Mouse (Mus musculus) cerebellum, postnatal 36 days (tissue): ENCODE measurements at regions not wholly inside any gene's neighbourhood (a gene's known extent, or its start where the extent isn't known, plus 50 kb on each side); places are given as distances from the start of the nearest gene placed in this dataset.
"Not testable (repeated sequence)": the region's sequence is repeated elsewhere in the genome, so short reads cannot be mapped to it uniquely, and the experiment has no call there.

Experiments used
- DNase-seq, 2 experiments: peaks; one replicate each; pipeline ENCODE4 v3.0.0; 2021 to 2022; ENCODE audit warnings: mixed read lengths in 2 of 2

DNA sequence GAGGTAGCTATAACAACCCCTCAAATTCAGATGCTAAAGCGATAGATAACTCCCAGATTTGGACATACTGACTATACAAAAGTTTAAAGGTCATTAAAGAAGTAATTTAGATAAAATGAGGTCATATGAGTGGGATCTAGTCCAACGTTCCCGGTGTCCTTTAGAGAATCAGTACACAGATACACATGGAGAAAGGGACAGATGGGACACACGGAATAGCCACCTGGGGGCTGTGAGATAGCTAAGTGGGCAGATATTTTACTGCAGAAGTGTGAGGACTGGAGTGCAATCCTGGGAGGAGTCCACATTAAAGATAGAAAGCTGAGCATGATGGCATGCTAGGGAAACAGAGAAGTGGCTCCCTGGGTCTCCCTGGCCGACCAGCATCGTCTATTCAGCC is 164.1 kb upstream of the Castor2 start:
- peak; percentile 42 to 62 for DNase-seq

DNA sequence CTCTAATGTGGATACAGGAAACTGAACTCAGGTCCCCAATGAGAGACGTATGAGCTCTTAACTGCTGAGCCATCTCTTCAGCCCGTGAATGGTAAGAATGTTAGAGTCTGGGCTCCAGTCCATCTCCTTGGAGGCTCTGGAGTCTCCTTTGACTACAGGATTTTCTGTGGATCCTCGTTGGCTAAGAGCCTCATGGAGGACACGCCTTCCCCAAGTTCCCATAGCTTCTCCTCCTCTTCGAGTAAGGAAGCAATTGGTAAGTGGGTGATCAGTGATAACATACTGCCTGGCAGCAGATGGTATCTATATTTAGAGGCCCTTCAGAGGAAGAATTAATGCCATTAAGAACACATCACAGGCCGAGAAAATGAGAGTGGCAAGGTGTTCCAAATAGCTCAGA is 164.5 kb upstream of the Castor2 start:
- DNase-seq: peak; percentile 28 to 59

DNA sequence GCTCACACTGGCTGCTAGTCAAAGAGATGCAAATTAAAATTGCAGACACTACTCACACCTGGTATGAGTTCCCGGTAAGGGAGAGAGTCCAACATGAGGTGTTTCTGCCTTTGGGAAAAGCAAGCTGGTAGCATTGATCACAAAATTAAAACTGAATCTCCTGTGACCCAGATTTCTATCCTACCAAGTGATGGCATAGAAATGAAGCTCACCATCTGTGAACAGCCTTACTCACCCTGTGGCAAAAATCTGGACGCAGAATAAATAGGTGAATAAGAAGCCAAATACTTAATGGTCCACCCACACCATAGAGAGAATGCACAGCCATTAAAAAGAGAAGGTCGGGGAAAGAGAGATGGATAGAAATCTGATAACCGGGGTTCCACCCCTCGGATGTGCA is 169.4 kb upstream of the Castor2 start:
- peak; percentile 15 to 52 for DNase-seq

DNA sequence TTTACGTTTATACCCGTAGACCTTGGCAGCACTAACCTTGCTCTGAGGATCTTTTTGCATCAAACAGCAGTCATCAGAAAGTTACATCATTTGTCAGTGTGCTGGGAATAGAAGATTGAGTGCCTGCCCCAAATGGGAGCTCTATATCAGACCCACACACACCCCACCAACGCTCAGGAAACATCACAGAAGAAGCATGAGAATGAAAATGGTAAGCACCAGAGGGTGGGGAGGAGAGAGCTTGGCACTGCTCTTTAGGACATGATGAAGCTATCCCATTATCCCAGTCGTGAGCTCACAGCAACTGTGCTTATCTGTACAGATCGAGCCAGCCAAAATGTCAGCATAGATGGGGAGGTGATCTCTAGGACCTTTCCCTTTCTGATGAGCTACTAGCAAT is 172.5 kb upstream of the Castor2 start:
- DNase-seq: no peak

DNA sequence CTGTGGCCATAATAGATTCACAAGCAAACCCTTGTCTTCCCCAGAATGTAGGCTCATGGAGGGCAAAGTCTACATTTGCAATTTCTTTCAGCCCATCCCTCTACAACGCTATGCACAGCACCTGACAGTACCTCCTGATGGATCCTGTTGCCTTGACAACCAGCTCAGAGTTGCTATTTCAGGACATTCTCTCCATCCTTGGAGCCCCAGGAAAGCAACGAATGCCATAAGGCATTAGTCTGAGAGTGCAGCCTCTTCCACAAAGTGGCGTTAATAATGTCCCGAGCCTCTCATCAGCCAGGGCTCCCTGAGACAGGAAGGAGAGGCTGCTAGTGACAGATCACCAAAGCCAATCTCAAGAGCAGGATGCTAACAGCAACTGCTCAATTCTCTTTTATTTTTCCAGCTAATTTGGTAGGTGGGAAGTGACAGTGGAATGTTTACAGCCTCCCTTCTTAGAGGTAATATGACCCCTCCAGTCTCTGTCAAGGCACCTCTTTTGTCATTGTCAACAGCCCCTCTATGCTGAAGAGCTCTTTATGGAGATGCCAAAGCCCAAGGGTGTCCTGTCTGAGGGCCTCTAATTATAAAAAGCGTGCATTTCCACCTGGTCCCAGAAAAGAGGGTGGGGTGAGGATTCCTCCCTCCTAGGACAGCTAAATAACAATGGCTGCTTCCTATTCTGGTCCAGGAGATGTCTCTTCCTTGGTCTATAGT is 174.2 kb upstream of the Castor2 start:
- DNase-seq: peak; percentile 49 to 66

DNA sequence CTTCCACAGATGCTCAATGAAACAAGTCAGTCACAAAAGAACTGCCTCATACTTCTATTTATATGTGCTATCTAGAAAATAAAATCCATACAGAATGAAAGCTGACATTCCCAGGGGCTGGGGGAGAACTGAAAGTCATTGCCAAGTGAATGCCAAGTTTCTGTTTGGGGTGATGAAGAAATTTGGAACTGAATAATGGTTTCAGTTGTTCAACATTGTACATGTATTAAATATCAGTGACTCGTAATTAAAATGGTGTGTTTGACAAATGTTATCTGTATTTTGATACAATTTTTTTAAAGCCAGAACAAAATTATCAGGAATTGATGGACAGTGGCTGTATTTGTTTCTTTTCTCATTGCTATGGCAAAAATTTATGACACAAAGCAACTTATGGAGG is 177.3 kb upstream of the Castor2 start:
- no peak for DNase-seq

DNA sequence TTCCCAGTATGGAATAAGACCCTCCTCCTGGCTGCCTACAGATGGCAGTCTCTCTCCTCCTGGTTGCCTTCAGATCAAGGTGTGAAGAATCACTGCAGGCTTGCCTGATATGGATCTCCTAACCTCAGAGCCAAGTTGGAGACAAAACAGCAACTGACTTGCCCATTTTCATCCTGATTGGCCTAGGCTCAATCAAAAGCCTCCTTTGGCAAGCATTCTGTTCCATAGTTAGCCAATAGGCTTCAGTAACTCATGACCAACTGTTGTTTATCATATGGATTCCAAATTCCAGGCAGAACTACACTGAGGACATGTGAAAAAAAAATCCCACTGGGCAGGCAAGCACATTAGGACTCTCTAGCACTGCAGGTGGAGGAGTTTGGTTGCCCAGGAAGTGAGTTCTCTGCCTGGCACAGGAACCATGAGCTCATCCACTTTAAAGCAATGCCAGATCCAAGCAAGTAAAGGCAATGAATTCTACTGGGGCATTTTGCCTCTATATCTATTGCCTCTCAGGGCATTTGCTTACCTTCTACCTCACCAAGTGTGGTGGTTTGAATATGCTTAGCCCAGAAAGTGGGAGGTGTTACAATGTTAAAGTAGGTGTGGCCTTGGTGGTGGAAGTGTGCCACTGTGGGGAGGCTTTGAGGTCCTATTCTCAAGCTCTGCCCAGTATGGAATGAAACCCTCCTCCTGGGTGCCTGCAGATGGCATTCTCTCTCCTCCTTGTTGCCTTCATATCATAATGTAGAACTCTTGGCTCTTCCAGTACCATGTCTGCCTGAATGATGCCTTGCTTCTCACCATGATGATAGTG is 183.6 kb upstream of the Castor2 start:
- peak; percentile 49 to 63 for DNase-seq

DNA sequence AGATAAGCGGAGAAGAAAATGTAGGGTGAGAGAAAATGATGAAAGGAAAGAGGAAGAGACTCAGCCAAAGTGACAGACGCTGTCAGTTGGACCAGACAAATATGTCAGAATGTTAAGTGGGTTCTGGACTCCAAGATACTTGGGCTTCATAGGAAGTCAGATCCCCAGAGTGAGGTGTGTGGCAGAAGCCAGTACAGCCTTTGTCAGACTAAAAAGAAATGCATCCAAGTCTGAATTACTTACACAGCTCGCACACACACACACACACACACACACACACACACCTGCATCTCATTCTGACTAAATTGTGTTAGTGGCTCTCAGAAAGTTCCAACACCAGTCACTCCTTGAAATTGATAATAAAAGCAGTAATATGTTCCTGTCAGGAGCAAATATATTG is 192.1 kb upstream of the Castor2 start:
- DNase-seq: no peak

DNA sequence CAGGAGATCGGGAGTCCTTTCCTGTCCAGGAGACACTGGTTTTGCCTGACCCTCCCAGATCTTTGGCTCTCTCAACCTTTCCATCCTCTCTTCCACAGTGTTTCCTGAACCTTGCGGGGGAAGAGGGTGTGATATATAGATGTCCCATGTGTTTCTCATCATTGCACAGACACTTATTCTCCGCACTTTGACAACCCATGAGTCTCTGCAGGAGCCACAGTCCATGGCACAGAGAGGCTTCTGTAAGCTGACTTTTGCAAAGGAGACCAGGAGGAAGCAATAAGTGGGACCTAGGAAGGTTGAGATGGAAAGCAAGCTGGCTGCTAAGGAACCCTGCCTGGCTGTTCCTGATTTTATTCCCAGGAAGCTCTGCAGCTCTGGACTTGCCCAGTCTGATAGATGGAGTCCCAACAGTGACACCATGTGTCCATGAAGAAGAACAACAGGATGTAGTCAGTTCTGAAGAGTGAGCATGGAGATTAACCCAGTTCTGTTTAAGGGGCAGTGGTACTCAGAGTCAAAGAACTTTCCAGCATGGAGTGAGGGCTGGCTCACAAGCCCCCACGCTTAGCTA is 201.4 kb upstream of the Castor2 start:
- DNase-seq: peak; percentile 34 to 50

DNA sequence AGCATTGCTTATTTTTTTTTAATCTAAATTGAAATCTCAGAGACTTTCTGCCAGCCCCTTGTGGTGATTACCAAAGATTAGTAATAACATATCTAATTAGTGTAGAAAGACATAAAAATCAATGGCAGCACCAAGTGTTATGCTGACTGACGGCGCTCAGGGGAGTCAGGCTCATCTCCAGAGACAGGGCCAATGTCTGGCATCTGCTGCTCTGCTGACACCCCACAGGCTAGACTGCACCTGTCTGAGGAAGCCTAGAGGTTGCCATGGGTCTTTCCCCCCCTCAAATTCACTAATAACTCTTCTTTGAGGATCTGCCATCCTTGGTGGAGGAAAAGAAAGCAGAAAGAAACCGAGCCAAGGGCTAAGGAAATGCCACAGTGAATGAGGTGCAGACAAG is 208.8 kb upstream of the Castor2 start:
- no peak for DNase-seq

DNA sequence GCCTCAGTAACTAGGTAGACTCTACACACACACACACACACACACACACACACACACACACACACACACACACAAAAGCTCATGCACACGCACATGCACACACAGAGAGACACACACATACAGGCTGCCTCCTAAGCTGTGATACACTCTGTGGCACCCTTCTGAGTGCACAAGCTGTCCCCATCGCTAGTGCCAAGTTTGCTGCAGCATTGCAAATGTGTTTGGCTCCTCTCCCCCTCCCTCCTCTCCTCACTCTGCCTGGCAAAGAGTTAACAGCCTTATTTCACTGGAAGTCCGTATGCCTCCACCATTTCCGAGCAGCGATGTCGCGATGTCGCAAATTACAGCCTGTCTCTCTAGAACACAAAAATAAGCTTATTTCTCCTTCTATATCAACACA is 209.7 kb upstream of the Castor2 start:
- peak; percentile 89 to 91 for DNase-seq

DNA sequence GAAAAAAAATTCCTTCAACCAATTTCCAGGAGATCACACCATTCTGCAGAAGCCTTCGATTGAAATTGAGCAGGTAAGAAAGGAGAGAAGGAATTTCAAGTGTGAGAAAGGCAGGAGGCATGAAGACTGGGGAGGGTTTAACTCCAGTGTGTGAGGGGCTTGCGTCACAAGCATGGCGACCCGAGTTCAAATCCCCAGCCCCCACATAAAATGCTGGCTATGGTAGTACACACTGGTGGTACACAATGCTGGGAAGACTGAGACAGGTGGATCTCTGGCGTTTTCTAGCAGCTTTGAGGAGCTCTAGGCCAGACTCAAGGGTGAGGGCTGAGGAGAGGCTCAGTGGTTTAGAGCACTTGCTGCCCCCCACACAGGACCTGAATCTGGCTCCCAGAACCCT is 214.0 kb upstream of the Castor2 start:
- no peak for DNase-seq

DNA sequence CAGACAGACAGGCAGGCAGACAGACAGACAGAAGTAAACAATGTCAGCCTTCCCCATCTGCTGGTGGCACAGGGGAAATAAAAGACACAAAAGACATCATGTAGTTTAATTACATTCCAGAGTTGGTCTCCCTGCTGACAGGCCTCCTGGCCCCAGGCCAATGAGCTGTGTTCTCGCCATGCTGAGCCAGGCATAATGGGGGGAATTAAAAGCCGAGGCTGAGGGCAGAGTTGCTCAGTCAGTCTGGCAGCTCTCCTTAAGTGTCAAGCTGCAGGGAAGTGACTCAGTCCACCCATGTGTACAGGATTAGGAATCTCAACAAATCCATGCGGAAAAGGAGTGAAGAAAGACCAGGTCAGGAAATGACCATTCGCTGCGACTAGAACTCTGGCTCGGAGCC is 214.5 kb upstream of the Castor2 start:
- peak; percentile 74 to 77 for DNase-seq

DNA sequence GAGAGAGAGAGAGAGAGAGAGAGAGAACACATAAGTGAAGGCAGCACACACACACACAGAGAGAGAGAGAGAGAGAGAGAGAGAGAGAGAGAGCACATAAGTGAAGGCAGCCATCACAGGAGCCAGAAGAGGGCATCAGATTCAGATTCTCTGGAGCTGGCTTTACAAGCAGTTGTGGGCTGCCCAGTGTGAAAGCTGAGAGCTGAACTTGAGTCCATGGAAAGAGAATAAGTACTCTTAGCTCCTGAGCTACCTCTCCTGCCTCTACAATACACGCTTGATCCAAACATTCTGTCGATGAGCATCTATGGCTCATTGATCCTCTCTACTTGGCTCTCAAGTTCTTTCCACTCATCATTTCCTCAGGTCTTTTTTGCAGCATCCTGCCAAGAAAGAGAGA is 214.9 kb upstream of the Castor2 start:
- no peak for DNase-seq

DNA sequence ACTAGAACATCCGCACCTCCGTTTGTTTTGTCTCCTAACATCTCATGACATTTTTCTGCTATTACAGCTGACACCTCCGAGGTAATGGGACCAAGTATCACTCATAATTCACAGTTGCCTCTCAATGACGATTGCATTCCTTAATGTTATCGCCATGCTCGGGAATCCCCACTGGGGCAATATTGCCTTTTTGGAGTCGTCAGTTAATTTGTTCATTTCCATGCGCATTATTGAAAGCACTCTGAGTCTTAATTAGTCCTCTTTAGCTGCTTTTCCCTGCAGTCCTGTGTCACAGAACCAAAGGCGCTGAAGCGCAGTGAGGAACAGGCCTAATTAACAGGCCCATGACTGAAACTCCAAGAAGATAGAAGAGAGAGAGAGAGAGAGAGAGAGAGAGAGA is 255.0 kb upstream of the Castor2 start:
- no peak for DNase-seq

DNA sequence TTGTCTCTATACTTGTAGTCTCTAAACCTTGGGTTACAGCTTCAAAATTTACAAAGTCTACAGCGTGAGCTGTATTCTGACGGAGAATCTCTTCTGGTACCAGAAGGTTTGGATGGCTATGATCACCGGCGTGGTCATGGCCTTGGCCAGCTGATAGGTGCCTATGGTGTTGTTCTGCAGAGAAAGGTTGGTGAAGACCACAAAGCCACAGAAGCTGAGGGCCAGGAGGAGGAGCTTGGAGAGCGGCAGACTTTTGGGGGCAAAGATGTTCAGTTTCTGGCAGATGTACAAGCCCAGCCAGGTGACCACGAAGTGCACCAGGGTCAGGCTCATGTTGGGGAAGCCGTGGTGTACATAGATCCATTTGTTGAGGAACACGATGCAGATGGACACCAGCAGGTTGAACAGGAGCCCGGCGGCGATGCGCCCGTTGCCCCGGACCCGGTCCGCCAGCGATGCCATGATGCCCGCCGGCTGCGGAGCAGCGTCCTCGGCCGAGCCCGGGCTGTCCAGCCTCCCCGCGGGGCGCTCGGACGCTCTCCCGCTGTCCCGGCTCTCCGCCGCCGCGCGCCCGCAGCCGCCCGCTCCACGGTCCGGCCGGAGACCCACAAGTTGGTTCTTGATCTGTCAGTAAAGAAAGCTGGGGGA is 257.3 kb upstream of the Castor2 start:
- not testable (repeated sequence) for DNase-seq

DNA sequence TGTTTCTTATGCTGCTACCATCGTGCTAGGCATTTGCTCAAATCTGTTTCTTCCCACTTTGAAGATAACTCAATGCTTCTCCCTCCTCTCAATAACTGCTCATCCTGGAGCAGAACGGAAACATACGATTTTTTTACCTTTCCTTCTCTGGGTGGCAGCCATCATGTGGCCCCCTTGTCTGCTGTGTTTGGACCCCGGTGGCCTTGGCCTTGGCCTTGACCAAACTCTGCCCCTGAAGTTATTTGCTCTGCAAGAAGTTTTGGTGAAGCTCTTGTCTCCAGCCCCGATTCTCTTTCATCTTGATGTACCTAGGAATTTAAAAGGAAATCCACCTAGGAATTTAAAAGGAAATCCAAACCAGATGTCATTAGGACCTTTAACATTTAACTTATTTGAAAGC is 261.2 kb upstream of the Castor2 start:
- DNase-seq: no peak

DNA sequence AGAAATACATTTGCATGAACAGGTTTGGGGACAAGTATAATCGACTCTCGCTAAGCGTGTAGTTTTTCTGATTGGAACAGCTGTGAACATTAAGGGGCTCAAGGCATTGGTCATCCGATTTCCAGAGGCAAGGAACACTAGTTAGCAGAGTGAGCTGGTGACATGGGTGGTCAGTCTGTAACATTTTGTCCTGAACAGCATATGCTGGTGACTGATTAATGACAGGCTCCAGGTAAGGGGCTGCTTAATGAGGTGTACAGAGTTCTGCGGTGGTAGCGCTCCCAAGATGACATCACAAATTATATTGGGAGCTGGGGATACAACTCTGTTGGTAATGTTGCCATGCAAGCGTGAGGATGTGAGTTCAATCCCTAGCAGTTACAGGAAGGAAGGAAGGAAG is 266.3 kb upstream of the Castor2 start:
- DNase-seq: no peak

DNA sequence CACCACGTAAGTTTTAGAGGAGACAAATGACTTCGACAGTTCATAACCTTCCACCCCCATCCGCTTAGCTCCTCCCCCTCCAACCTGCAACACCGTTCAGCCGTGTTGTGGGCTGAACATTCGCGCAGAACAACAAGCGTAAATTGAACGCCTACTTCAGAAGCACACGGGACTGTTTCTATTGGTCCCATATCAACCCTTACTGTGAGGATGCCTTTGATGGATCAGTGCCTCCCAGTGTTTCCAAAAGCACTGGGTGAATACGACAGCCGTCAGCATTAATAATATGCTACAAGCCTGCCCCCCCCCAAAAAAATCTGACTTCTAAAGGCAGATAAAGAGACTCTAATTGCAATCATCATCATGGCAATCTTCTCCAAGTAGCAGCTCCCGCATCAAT is 271.3 kb upstream of the Castor2 start:
- no peak for DNase-seq

DNA sequence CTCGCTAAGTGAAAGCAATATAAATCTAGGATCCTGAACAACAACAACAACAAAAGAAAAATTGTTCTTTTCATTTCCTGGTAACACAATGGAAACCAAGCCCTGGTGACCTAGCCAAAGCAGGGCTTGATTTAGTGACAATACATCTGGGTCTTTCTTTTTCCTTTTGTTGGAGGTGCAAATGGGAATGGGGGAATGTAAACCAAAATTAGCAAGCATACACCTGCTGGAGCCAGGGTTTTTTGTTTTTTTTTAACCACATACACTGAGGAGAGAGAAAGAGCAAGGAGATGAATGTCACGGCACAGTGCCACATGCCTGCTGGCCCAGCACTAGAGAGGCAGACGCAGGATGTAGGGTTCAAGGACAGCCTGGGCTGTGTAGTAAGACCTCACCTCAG is 275.6 kb upstream of the Castor2 start:
- DNase-seq: no peak

DNA sequence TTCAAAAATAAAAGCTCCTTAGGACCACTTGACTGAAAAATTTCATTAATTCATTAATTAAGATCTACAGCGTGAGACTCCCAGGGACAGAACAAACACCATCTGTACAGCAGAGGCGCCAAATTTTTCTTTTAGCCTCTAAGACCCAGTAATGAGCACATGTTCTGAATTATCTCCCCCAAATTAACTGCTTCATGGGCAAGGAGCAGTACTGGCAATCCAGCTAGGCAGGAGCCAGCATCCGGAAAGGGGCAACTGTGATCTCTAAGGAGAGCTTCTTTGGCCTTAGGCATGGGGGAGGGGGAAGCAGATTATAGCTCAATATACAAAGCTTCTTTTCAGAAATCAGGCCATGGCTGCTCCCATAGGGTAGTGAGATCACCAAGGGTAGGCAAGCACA is 278.2 kb upstream of the Castor2 start:
- DNase-seq: no peak

DNA sequence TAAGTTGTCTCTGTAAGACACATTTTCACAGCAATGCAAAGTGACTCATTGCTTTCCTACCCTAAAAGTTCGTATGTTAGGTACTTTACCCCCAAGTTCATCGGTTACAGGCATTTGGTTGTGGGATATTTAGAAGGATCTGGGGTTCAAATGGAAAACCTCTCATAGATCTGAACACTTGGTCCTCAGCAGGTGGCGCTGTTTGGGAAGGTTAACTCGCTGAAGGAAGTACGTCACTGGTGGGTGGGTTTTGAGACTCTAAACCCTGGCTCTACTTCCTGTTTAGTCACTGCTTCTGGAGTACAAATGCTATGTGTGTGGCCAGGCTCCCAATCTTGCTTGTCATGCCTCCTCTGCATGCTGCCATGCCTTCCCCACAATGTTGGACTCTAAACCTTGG is 284.0 kb upstream of the Castor2 start:
- DNase-seq: no peak

DNA sequence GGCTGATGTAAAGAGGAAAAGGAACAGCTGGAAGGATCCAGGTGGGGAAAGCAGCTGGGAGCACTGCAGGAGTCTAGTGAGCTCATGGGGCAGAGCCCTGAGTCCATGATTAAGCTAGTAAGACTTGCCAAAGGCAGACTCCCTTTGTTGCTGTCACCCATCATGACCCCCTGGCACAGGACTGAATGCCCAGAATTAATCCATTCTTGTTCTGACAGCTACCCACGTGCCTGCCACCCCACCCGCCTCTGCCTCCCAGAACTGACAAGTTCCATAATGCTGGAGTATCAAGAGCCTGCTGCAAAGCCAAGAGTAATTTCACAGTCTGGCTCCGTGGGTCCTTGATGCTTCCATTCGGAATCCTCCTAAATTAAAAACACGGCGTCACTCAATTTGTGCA is 285.1 kb upstream of the Castor2 start:
- DNase-seq: no peak

DNA sequence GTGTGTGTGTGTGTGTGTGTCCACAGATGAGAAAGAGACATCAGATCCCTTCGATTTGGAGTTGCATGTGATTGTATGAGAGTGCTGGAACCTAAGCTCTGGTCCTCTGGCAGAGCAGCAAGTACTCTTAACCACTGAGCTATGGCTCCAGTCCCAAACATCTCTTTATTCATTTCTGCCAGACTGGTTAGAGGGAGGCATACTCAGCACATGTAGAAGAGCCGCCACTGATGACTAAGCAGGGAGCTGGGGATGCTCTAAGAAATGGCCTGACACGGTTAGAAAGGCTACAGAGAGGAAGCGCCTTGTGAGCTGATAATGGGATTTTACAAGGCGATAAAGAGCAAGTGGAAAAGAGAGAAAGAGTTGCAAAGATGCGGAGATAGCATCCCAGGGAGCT is 287.3 kb upstream of the Castor2 start:
- no peak for DNase-seq
